Mouse (Mus musculus) gastrocnemius, postnatal 14 days (tissue): ENCODE data around the gene Ppp1r32. TPM values are rescaled to one million over a fixed set of nuclear protein-coding genes. Genes with fewer than 3 reads are reported as not detected.

Experiments
- DNase-seq: peaks from one replicate; pipeline ENCODE4 v3.0.0; 2021; ENCODE audit warnings: mixed read lengths
- intact Hi-C: fragments of 180-260 bp; cut with DNase I; formaldehyde crosslinking; loops from one replicate; pipeline ENCODE4 v1.15.1; 2025; ENCODE audit warnings: low total_unique reads
- total RNA-seq, 2 experiments: library from RNA; stranded (reverse); gene quantifications; 2 replicates each; pipeline ENCODE4 v1.2.3; 2021

Gene Ppp1r32
- total RNA-seq, 2 experiments from 2014 or later: 0.38 to 0.57 TPM

GRCm38 (mm10) chr19:10427431-10427830, 55.3 kb downstream of the Ppp1r32 start:
- intact Hi-C loops: no loop called here
- no peak for DNase-seq

DNA sequence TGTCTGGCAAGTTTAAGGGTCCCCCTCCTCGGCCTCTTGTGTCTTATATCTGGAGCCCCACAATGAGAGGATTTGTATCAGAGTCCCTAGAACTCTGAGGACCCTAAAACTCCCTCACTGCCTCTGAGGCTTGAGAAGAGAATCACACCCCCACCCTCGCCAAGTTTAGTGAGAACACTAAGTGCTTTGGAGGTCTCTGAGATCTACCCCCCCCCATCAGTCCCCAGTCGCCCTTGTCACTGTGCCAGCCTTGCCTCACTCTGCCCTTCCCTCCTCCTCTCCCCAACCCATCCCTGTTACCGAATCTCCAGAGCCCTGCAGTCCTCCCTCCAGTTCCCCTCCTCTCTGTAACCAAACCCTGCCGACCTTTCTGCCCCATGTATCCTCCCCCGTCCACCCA, 55.9 kb downstream of the Ppp1r32 start:
- no peak for DNase-seq
- intact Hi-C loops: no loop called here

- intact Hi-C loops: no loop called here
- no peak for DNase-seq
Observed at GRCm38 (mm10) chr19:10426312-10426711, 56.4 kb downstream of the Ppp1r32 start.

- DNase-seq: no peak
- intact Hi-C loops: no loop called here
Observed at GRCm38 (mm10) chr19:10425484-10426270, 57.1 kb downstream of the Ppp1r32 start.

GRCm38 (mm10) chr19:10424751-10425150, 58.0 kb downstream of the Ppp1r32 start:
- DNase-seq: no peak

More at GRCm38 (mm10) chr19:10424751-10425150, 58.0 kb downstream of the Ppp1r32 start:
- intact Hi-C loops: no loop called here

Other genes with a start within 250 kb of the Ppp1r32 start
- under 1 TPM in 1 of 2 experiments, not detected in 1; 0.08 TPM for gene Myrf, start 242.2 kb downstream of the Ppp1r32 start, total RNA-seq
- gene Dagla, start 178.1 kb downstream of the Ppp1r32 start, total RNA-seq: 1 to 10 TPM; 6.3 to 7.3 TPM
- 1 to 10 TPM; 2.5 to 2.7 TPM for gene Syt7, start 93.8 kb downstream of the Ppp1r32 start, total RNA-seq
- under 1 TPM; 0.35 to 0.49 TPM for gene Lrrc10b, start 25.5 kb downstream of the Ppp1r32 start, total RNA-seq
- gene Cpsf7, start 42.3 kb upstream of the Ppp1r32 start, total RNA-seq: 10 to 100 TPM; 17.0 to 21.0 TPM
- 10 to 100 TPM; 38.5 to 46.6 TPM for gene Sdhaf2, start 43.2 kb upstream of the Ppp1r32 start, total RNA-seq
- gene Tmem216, start 73.3 kb upstream of the Ppp1r32 start, total RNA-seq: 1 to 10 TPM; 1.3 to 1.8 TPM
- gene Cyb561a3, start 94.2 kb upstream of the Ppp1r32 start, total RNA-seq: 1 to 10 TPM; 3.8 to 4.1 TPM
- gene Tmem138, start 94.4 kb upstream of the Ppp1r32 start, total RNA-seq: 1 to 10 TPM; 1.3 to 2.0 TPM
- 100 to 1,000 TPM; 143 to 164 TPM for gene Ddb1, start 122.4 kb upstream of the Ppp1r32 start, total RNA-seq
- 1 to 10 TPM; 6.4 to 7.2 TPM for gene Tkfc, start 122.7 kb upstream of the Ppp1r32 start, total RNA-seq
- gene Vwce, start 151.3 kb upstream of the Ppp1r32 start, total RNA-seq: under 1 TPM; 0.04 to 0.10 TPM
- not detected for gene Pga5, start 195.1 kb upstream of the Ppp1r32 start, total RNA-seq
- gene Vps37c, start 205.8 kb upstream of the Ppp1r32 start, total RNA-seq: 10 to 100 TPM; 15.2 to 22.0 TPM